Mouse (Mus musculus): ENCODE data around the gene B230307C23Rik. TPM values are rescaled to one million over a fixed set of nuclear protein-coding genes. Genes with fewer than 3 reads are reported as not detected.
A peak's percentile ranks its signal among the peaks of the same experiment; 100 is the strongest.
"Not testable (repeated sequence)": the region's sequence is repeated elsewhere in the genome, so short reads cannot be mapped to it uniquely, and the experiment has no call there.

B230307C23Rik gene
- polyA plus RNA-seq, 1 experiment from 2014 or later, result 11.0 TPM

DNA sequence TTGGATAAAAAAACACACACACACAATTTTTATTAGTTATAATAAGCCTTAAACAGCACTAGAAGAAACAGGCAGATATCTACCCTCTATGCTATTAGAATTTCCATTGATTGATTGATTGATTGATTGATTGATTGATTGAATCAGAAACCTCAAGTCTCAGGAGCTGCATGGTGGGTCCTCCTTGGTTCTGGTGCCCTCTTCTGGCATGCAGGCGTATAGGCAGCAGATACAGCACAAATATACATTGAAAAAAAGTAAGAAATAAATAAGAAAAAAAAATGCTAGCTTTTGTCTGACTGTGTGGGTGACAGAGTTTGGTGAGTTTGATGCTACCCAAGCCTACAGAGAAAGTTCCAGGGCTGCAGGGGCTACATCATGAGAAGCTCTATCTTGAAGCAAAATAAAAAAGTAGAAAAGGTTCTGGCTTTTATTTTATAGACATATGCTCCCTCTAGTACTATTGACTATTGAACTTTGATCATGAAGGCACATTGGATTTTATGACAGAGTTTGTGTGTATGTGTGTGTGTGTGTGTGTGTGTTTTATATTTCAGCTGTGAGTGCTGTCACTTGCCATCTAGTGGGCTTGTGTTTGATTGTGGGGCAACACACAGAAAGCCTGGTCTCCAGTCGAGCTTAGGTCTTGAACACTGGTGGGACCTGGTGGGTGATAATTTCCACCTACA, 25.7 kb downstream of the B230307C23Rik start:
- Histone ChIP-seq H3K9ac (no peak overlapping the region), H3K27me3 (no peaks in the 10 kb centered on the region), H3K4me2 (no peak overlapping the region), H3K36me3 (peaks cover 6% of the 10 kb centered on the region), H3K27ac (no peak overlapping the region), H3K9me3 (replicated peaks) (0 out of 2 replicates have a peak, but pooled peaks cover 2% of the 10 kb centered on the region), H3K4me3 (no peak overlapping the region), H3K4me1 (replicated peaks) (no peaks in the 10 kb centered on the region)
- no peak for ATAC-seq (replicated peaks; ENCODE audit: insufficient number of reproducible peaks, insufficient read depth, low FRiP score, low read depth)
- WGBS, result 68% methylated on average over 2 of the region's 2 CpGs

DNA sequence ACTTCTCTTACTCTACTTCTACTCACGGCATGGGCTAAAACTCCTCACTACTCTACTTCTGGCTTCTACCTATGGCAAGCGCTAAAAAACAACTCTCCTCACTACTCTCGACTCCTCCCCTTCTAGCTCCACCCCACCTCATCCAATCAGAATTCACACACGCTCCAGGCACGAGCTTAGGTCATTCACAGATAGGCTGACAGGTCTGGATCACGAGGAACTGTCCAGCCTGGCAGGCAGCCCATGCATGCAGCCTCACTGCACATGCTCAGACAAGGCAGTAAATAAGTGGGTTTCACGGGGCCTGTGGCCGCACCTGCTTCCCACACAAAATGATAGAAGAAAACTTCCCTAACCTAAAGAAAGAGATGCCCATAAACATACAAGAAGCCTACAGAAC, 29.1 kb downstream of the B230307C23Rik start:
- not testable (repeated sequence) for H3K36me3 ChIP-seq; H3K4me2 ChIP-seq; H3K9me3 ChIP-seq (replicated peaks); H3K27me3 ChIP-seq; H3K4me1 ChIP-seq (replicated peaks); H3K9ac ChIP-seq; H3K4me3 ChIP-seq; ATAC-seq (replicated peaks; ENCODE audit: insufficient number of reproducible peaks, insufficient read depth, low FRiP score, low read depth); H3K27ac ChIP-seq
- WGBS, result 78% methylated on average over 8 of the region's 8 CpGs

DNA sequence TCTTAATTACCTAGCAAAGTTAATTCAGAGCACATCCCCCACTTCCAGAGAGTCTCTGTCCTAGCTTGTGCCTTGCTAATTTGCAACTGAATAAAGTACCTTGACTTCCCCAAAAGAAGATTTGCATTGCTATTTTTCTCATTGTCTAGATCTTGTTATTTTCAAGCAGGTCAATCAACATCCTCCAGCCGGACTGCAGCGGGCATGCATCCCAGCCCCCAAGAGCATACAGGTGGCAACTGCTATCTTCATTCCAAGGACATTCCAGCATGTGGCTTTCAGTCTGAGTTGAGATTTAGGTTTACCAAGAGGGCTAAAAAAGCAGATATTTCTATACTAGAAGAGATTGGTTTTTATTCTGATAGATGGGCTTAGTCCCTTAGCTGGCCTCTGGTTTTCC, 37.9 kb downstream of the B230307C23Rik start:
- ATAC-seq (replicated peaks; ENCODE audit: insufficient number of reproducible peaks, insufficient read depth, low FRiP score, low read depth); H3K4me1 ChIP-seq (replicated peaks); H3K9me3 ChIP-seq (replicated peaks); H3K4me3 ChIP-seq; H3K9ac ChIP-seq; H3K27me3 ChIP-seq; H3K27ac ChIP-seq; H3K36me3 ChIP-seq; H3K4me2 ChIP-seq: not testable (repeated sequence)
- 97% methylated on average over 2 of the region's 2 CpGs for WGBS

- no peak for ATAC-seq (replicated peaks; ENCODE audit: insufficient number of reproducible peaks, insufficient read depth, low FRiP score, low read depth)
These were observed 44.6 kb downstream of the B230307C23Rik start for GRCm38 (mm10) chr16:98041676-98042075.

DNA sequence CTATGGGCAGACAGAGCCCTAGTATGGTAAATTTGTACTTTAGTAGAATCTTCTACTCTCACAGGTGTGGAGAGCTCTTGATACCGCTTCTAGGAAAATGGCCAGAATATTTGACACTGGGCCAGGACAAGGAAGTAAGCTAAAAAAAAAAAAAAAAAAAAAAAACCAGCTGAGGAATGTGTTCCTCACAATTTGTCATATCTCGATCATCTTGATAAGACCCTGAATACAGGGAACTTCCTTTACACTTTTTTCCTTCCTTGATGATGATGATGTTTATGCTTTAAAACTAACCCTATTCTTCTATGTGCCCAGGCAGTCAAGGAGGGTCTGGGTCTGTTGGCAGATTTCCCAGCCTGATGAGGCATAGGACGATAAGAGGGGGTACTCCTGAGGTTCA, 82.3 kb downstream of the B230307C23Rik start:
- not testable (repeated sequence) for H3K4me3 ChIP-seq; H3K27me3 ChIP-seq; ATAC-seq (replicated peaks; ENCODE audit: insufficient number of reproducible peaks, insufficient read depth, low FRiP score, low read depth); H3K36me3 ChIP-seq; H3K9ac ChIP-seq; H3K27ac ChIP-seq; H3K9me3 ChIP-seq (replicated peaks); H3K4me2 ChIP-seq
- 68% methylated on average over 3 of the region's 3 CpGs for WGBS
- peaks cover 17% of the 10 kb centered on the region for H3K4me1 ChIP-seq (replicated peaks)

More at GRCm38 (mm10) chr16:98041676-98042075, 44.6 kb downstream of the B230307C23Rik start:
- H3K27me3 ChIP-seq, result no peaks in the 10 kb centered on the region
- no peak overlapping the region for H3K27ac ChIP-seq
- no peak overlapping the region for H3K4me3 ChIP-seq
- 85% methylated on average over 2 of the region's 2 CpGs for WGBS
- no peaks in the 10 kb centered on the region for H3K36me3 ChIP-seq
- no peaks in the 10 kb centered on the region for H3K4me1 ChIP-seq (replicated peaks)
- H3K4me2 ChIP-seq, result no peak overlapping the region
- no peak overlapping the region for H3K9ac ChIP-seq
- no peaks in the 10 kb centered on the region for H3K9me3 ChIP-seq (replicated peaks)

- Histone ChIP-seq H3K4me2 (peak overlapping the region; percentile 84), H3K4me1 (replicated peaks) (peaks cover 17% of the 10 kb centered on the region), H3K4me3 (peak overlapping the region; percentile 91)
- H3K36me3 ChIP-seq; H3K27me3 ChIP-seq; ATAC-seq (replicated peaks; ENCODE audit: insufficient number of reproducible peaks, insufficient read depth, low FRiP score, low read depth); H3K9me3 ChIP-seq (replicated peaks); H3K27ac ChIP-seq; H3K9ac ChIP-seq: not testable (repeated sequence)
- 90% methylated on average over 1 of the region's 1 CpGs for WGBS
These were observed 84.0 kb downstream of the B230307C23Rik start for GRCm38 (mm10) chr16:98081140-98081539.

Other genes with a start within 250 kb of the B230307C23Rik start
- 2.3 and 5.0 TPM in 2 replicates for gene Ripk4, start 233.5 kb upstream of the B230307C23Rik start, polyA plus RNA-seq (2015; fragmentation: Nextera tagmentation; extraction: Ambion mirVana)
- 4.8 and 6.0 TPM in 2 replicates for gene Prdm15, start 145.5 kb upstream of the B230307C23Rik start, polyA plus RNA-seq (2015; fragmentation: Nextera tagmentation; extraction: Ambion mirVana)
- gene C2cd2, start 34.7 kb upstream of the B230307C23Rik start, polyA plus RNA-seq (2015; fragmentation: Nextera tagmentation; extraction: Ambion mirVana), result 15.2 and 18.5 TPM in 2 replicates
- gene Zbtb21, start 34.7 kb upstream of the B230307C23Rik start, polyA plus RNA-seq (2015; fragmentation: Nextera tagmentation; extraction: Ambion mirVana), result 6.4 and 7.4 TPM in 2 replicates
- 8.2 and 9.5 TPM in 2 replicates for gene A630089N07Rik, start 85.1 kb downstream of the B230307C23Rik start, polyA plus RNA-seq (2015; fragmentation: Nextera tagmentation; extraction: Ambion mirVana)

All from heart, embryonic 15.5 days (tissue).